Mouse (Mus musculus): ENCODE data around the gene Arl3. TPM values are rescaled to one million over a fixed set of nuclear protein-coding genes. Genes with fewer than 3 reads are reported as not detected.

Arl3 gene
- polyA plus RNA-seq, 1 experiment from 2014 or later: 160 TPM

DNA sequence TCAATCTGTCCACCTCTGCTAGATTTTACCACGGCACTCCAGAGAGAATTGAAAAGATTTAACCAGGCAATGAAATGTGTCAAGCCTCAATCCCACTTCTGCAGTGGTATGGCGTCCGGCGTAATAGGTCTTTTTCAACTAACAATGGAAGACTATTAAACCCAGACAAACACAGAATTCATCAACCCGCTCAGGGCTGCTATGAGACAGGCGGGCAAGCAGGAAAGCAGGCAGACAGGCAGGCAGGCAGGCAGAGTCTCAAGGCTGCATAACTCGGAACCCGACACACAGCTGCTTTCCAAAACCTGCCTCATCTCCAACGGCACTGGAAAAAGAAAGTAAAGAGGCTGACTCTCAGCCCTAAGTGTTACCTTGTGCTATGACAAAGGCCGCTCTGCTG is 24.9 kb downstream of the Arl3 start:
- Histone ChIP-seq H3K36me3 (ENCODE audit: control insufficient read depth, insufficient read depth, low read length) (peaks cover 19% of the 10 kb centered on the region), H3K4me2 (no peak overlapping the region), H3K27ac (ENCODE audit: low read depth, low read length) (no peak overlapping the region), H3K4me1 (ENCODE audit: control insufficient read depth, insufficient read depth, low read length) (no peaks in the 10 kb centered on the region), H3K27me3 (ENCODE audit: control insufficient read depth, insufficient read depth, low read length) (no peaks in the 10 kb centered on the region), H3K9me3 (ENCODE audit: control insufficient read depth, low read length) (no peaks in the 10 kb centered on the region), H3K4me3 (ENCODE audit: low read depth, low read length) (no peak overlapping the region), H3K9ac (ENCODE audit: low read length) (no peak overlapping the region)
- ATAC-seq (ENCODE audit: low FRiP score) (no peak), DNase-seq (ENCODE audit: low spot score, missing footprints) (no peak)
- 73% methylated on average over 10 of the region's 10 CpGs for WGBS

DNA sequence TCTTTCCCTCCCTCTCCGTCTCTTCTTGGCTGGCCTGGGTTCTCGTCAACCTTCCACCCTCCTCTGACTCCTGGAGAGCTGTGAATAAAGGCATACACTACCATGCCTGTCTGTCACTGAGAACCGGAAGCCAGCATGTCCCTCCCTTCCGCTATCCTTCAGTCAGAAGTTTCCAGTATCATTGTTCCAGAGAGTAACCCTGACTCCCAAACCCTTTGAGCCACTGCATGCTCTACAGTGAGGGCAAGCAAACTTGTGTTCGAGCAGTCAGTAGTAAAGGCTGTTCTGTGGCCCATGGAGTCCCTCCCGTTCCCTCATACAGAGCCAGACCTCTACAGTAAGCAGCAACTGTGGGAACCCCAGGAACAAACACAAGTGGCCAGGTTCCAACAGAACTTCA is 25.4 kb downstream of the Arl3 start:
- peaks cover 19% of the 10 kb centered on the region for H3K36me3 ChIP-seq (ENCODE audit: control insufficient read depth, insufficient read depth, low read length)
- no peaks in the 10 kb centered on the region for H3K27me3 ChIP-seq (ENCODE audit: control insufficient read depth, insufficient read depth, low read length)

DNA sequence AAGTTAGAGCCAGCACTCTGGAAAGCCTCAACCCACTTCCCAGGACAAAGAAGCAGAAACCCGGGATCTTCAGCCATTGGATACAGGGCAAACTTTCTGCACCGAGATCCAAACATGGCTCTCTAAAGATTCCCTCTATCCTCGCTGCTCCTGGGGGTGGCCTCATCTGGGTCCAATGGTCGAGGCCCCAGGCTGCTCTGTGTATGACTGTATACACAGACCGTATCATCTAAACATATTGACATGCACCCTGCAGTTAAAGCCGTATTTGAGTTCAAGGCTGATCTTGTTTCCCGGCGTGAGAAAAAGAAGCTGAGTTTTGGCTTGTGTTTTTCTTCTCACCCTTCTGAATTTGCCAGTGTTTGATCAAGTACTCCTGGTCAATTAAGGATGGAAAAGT is 30.2 kb downstream of the Arl3 start:
- Histone ChIP-seq H3K27me3 (ENCODE audit: control insufficient read depth, insufficient read depth, low read length) (no peaks in the 10 kb centered on the region), H3K4me3 (ENCODE audit: low read depth, low read length) (no peak overlapping the region), H3K27ac (ENCODE audit: low read depth, low read length) (no peak overlapping the region), H3K36me3 (ENCODE audit: control insufficient read depth, insufficient read depth, low read length) (peaks cover 15% of the 10 kb centered on the region), H3K4me1 (ENCODE audit: control insufficient read depth, insufficient read depth, low read length) (no peaks in the 10 kb centered on the region), H3K9ac (ENCODE audit: low read length) (no peak overlapping the region), H3K4me2 (no peak overlapping the region), H3K9me3 (ENCODE audit: control insufficient read depth, low read length) (no peaks in the 10 kb centered on the region)
- ATAC-seq (ENCODE audit: low FRiP score) (no peak), DNase-seq (ENCODE audit: low spot score, missing footprints) (no peak)
- WGBS: 86% methylated on average over 8 of the region's 8 CpGs

More for the DNA sequence above, 25.4 kb downstream of the Arl3 start:
- H3K4me2 ChIP-seq: no peak overlapping the region
- no peaks in the 10 kb centered on the region for H3K9me3 ChIP-seq (ENCODE audit: control insufficient read depth, low read length)
- 90% methylated on average over 6 of the region's 6 CpGs for WGBS
- H3K4me3 ChIP-seq (ENCODE audit: low read depth, low read length): no peak overlapping the region
- no peak overlapping the region for H3K9ac ChIP-seq (ENCODE audit: low read length)
- ATAC-seq (ENCODE audit: low FRiP score): no peak
- DNase-seq (ENCODE audit: low spot score, missing footprints): peak; percentile 79
- H3K27ac ChIP-seq (ENCODE audit: low read depth, low read length): no peak overlapping the region
- no peaks in the 10 kb centered on the region for H3K4me1 ChIP-seq (ENCODE audit: control insufficient read depth, insufficient read depth, low read length)

DNA sequence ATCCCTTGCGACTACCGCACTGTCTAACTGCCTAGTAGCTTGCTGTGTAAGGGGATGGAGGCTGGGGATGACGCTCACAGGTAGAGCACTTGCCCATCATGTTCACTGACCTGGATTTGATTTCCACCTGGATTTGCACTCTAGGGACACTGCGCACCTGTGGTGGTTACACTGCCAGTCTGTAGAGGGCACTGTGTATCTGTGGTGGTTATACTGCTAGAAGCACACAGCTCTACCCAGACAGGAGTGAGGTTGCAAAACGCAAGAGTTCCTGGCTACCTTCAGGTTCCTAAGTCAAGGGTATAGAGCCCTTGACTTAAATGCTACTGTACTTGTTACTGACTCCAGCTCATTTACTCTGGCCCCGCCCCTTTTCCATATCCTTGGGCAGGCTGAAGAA is 34.8 kb downstream of the Arl3 start:
- no peak for DNase-seq (ENCODE audit: low spot score, missing footprints)
- peaks cover 15% of the 10 kb centered on the region for H3K36me3 ChIP-seq (ENCODE audit: control insufficient read depth, insufficient read depth, low read length)
- no peak overlapping the region for H3K27ac ChIP-seq (ENCODE audit: low read depth, low read length)
- H3K9me3 ChIP-seq (ENCODE audit: control insufficient read depth, low read length): no peaks in the 10 kb centered on the region
- H3K9ac ChIP-seq (ENCODE audit: low read length): no peak overlapping the region
- H3K4me3 ChIP-seq (ENCODE audit: low read depth, low read length): no peak overlapping the region
- peaks cover 15% of the 10 kb centered on the region for H3K4me1 ChIP-seq (ENCODE audit: control insufficient read depth, insufficient read depth, low read length)
- 91% methylated on average over 6 of the region's 6 CpGs for WGBS
- no peaks in the 10 kb centered on the region for H3K27me3 ChIP-seq (ENCODE audit: control insufficient read depth, insufficient read depth, low read length)
- ATAC-seq (ENCODE audit: low FRiP score): no peak
- no peak overlapping the region for H3K4me2 ChIP-seq

DNA sequence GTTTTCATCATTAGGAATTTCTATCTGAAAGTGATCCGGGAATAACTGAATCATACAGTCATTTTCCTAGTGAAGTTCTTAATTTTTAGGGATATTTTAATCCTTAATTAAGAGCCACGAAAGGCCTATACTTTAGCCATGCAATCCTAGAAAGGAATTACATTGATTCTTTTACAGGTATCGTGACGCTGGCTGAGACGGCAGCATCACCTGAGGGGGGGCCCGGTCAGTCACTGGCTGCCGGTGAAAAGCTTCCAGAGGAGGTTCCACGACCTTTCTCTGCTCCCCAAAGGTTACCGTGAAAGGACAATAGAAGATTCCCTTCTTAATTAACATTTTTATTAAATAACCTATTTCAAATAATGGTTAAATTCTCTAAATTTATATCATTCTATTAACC is 35.6 kb downstream of the Arl3 start:
- Histone ChIP-seq H3K4me2 (no peak overlapping the region), H3K36me3 (ENCODE audit: control insufficient read depth, insufficient read depth, low read length) (peaks cover 15% of the 10 kb centered on the region), H3K27ac (ENCODE audit: low read depth, low read length) (no peak overlapping the region), H3K4me3 (ENCODE audit: low read depth, low read length) (no peak overlapping the region), H3K9me3 (ENCODE audit: control insufficient read depth, low read length) (no peaks in the 10 kb centered on the region), H3K27me3 (ENCODE audit: control insufficient read depth, insufficient read depth, low read length) (no peaks in the 10 kb centered on the region), H3K4me1 (ENCODE audit: control insufficient read depth, insufficient read depth, low read length) (peaks cover 24% of the 10 kb centered on the region), H3K9ac (ENCODE audit: low read length) (no peak overlapping the region)
- no peak for DNase-seq (ENCODE audit: low spot score, missing footprints)
- 94% methylated on average over 9 of the region's 9 CpGs for WGBS
- no peak for ATAC-seq (ENCODE audit: low FRiP score)

DNA sequence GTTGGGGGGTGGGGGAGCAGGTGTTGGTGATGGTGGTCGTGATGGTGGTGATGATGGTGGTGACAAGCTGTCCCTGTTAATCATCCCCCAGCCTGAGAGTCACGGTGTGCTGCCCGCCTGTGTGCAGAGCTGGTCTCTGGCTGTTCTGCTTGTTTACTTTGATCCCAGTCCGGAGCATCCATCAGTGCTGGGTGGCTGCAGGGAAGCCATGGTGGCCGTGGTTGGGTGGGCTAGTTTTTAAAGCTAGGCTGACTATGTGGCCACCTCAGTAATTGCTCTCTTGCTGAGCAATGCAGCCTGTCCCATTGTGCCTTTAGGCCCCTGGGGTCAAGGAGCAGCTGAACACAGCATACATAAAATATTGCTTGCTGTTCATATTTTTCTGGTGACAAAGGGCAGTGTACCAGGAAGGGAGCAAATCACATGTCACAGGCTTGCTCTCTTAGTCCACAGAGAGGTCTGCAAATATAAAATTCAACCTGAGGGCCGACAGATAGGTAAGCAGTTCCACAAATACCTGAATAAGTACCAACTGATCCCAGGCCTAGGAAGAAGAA is 38.4 kb downstream of the Arl3 start:
- Histone ChIP-seq H3K36me3 (ENCODE audit: control insufficient read depth, insufficient read depth, low read length) (no peaks in the 10 kb centered on the region), H3K9me3 (ENCODE audit: control insufficient read depth, low read length) (no peaks in the 10 kb centered on the region), H3K27ac (ENCODE audit: low read depth, low read length) (no peak overlapping the region), H3K4me2 (no peak overlapping the region), H3K9ac (ENCODE audit: low read length) (no peak overlapping the region), H3K27me3 (ENCODE audit: control insufficient read depth, insufficient read depth, low read length) (no peaks in the 10 kb centered on the region), H3K4me3 (ENCODE audit: low read depth, low read length) (no peak overlapping the region), H3K4me1 (ENCODE audit: control insufficient read depth, insufficient read depth, low read length) (peaks cover 51% of the 10 kb centered on the region)
- no peak for ATAC-seq (ENCODE audit: low FRiP score)
- peak; percentile 51 for DNase-seq (ENCODE audit: low spot score, missing footprints)
- 44% methylated on average over 6 of the region's 6 CpGs for WGBS

DNA sequence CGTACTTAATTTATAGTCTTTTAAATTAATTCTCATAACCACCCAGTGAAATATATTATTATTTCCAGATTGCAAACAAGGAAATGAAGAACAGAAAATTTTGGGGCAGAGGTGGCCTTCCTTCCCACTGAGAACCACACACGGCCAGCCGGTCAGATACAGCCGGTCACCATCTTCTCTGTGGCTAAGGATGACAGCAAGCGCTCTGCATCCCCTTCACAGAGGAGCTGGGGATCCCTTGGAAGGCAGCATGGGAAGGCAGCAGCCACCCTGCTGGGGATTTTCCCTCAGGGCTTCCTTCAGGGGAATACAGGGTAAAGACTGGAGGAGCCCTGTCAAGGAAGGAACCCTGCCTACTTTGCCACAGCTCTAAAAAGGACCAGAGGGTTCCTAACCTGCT is 39.5 kb downstream of the Arl3 start:
- no peaks in the 10 kb centered on the region for H3K9me3 ChIP-seq (ENCODE audit: control insufficient read depth, low read length)
- ATAC-seq (ENCODE audit: low FRiP score) (no peak), DNase-seq (ENCODE audit: low spot score, missing footprints) (peak; percentile 85)
- no peak overlapping the region for H3K4me2 ChIP-seq
- H3K27me3 ChIP-seq (ENCODE audit: control insufficient read depth, insufficient read depth, low read length): no peaks in the 10 kb centered on the region
- no peaks in the 10 kb centered on the region for H3K36me3 ChIP-seq (ENCODE audit: control insufficient read depth, insufficient read depth, low read length)
- H3K9ac ChIP-seq (ENCODE audit: low read length): no peak overlapping the region
- WGBS: 57% methylated on average over 5 of the region's 5 CpGs
- H3K27ac ChIP-seq (ENCODE audit: low read depth, low read length): 0 out of 2 replicates have a peak overlapping the region, but pooled peaks have one; percentile 46
- peaks cover 62% of the 10 kb centered on the region for H3K4me1 ChIP-seq (ENCODE audit: control insufficient read depth, insufficient read depth, low read length)
- no peak overlapping the region for H3K4me3 ChIP-seq (ENCODE audit: low read depth, low read length)

DNA sequence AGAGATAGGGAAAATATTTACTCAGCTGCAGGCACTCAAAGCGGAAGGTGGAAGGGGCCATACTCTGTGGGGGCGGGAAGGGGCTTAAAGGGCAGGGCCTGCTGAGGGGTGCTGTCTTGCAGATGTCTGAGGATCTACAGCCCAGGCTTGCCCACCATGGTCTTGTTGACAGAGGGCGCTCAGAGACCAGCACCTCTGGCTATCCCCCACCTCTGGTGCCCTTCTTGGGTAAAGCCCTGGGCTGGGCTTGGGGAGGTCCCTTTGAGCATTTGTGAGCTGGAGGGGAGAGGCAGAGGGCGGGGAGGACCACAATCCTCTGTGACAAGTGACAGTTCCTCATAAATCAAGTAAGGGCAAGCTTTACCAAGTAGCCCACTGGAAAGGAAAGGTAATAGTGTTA is 39.9 kb downstream of the Arl3 start:
- peak overlapping the region; percentile 39; the same call in 1 of the 2 replicates for H3K9ac ChIP-seq (ENCODE audit: low read length)
- WGBS: 28% methylated on average over 4 of the region's 4 CpGs

DNA sequence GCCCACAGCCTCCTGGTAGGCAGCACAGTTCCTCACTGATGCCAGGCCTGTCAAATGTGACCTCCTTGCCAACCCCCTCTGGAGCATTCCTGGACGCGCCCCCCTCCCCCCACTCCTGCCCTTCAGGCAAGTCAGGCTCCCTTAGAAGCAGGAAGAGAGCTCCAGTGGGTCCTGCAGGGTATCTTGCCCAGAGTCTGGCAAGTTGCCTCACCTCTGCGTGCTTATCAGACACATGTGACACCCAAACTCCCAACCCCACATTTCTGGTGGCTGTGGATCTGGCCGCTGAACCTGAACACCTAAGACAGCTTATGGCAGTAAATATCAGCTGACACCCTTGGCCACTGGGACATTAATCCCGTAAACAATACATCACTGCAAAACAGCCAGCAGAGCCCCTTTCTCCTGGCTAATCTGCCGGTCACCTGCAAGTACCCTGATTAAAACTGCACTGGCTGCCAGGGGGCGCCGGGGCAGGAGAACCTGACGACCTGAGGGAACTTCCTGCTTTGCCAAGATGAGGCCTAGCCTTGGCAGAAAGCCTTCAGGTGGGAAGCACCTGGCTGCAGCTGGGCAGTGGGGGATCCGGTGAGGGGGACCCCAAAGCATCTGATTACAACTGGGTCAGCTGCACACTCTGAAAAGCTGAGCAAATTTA is 40.8 kb downstream of the Arl3 start:
- WGBS: 8% methylated on average over 10 of the region's 10 CpGs
- Histone ChIP-seq H3K4me1 (ENCODE audit: control insufficient read depth, insufficient read depth, low read length) (peaks cover 75% of the 10 kb centered on the region), H3K27ac (ENCODE audit: low read depth, low read length) (peak overlapping the region; percentile 25; the same call in 1 of the 2 replicates), H3K4me2 (no peak overlapping the region), H3K9me3 (ENCODE audit: control insufficient read depth, low read length) (no peaks in the 10 kb centered on the region), H3K4me3 (ENCODE audit: low read depth, low read length) (no peak overlapping the region), H3K9ac (ENCODE audit: low read length) (0 out of 2 replicates have a peak overlapping the region, but pooled peaks have one; percentile 39), H3K27me3 (ENCODE audit: control insufficient read depth, insufficient read depth, low read length) (no peaks in the 10 kb centered on the region), H3K36me3 (ENCODE audit: control insufficient read depth, insufficient read depth, low read length) (no peaks in the 10 kb centered on the region)
- ATAC-seq (ENCODE audit: low FRiP score) (no peak), DNase-seq (ENCODE audit: low spot score, missing footprints) (no peak)

More for the DNA sequence above, 39.9 kb downstream of the Arl3 start:
- ATAC-seq (ENCODE audit: low FRiP score): no peak
- no peaks in the 10 kb centered on the region for H3K9me3 ChIP-seq (ENCODE audit: control insufficient read depth, low read length)
- H3K36me3 ChIP-seq (ENCODE audit: control insufficient read depth, insufficient read depth, low read length): no peaks in the 10 kb centered on the region
- no peak overlapping the region for H3K4me2 ChIP-seq
- H3K4me3 ChIP-seq (ENCODE audit: low read depth, low read length): no peak overlapping the region
- peak overlapping the region; percentile 41 for H3K27ac ChIP-seq (ENCODE audit: low read depth, low read length)
- no peaks in the 10 kb centered on the region for H3K27me3 ChIP-seq (ENCODE audit: control insufficient read depth, insufficient read depth, low read length)
- H3K4me1 ChIP-seq (ENCODE audit: control insufficient read depth, insufficient read depth, low read length): peaks cover 67% of the 10 kb centered on the region
- DNase-seq (ENCODE audit: low spot score, missing footprints): no peak
